Mouse (Mus musculus) thymus, postnatal 0 days (tissue): ENCODE measurements around the gene Usf1. TPM values are rescaled to one million over a fixed set of nuclear protein-coding genes. Genes with fewer than 3 reads are reported as not detected.

ENCODE experiments used
- DNase-seq: peaks from one replicate; pipeline ENCODE4 v3.0.0-alpha.2; 2015; ENCODE audit warnings: low spot score
- polyA plus RNA-seq: library from polyadenylated mRNA; unstranded; fragments of >200 nt; fragmentation: Nextera tagmentation; extraction: Ambion mirVana; gene quantifications from 2 replicates; pipeline ENCODE4 v1.2.1, GENCODE M21; 2015

Usf1 gene
- 80.7 and 90.6 TPM in 2 replicates for polyA plus RNA-seq

DNA sequence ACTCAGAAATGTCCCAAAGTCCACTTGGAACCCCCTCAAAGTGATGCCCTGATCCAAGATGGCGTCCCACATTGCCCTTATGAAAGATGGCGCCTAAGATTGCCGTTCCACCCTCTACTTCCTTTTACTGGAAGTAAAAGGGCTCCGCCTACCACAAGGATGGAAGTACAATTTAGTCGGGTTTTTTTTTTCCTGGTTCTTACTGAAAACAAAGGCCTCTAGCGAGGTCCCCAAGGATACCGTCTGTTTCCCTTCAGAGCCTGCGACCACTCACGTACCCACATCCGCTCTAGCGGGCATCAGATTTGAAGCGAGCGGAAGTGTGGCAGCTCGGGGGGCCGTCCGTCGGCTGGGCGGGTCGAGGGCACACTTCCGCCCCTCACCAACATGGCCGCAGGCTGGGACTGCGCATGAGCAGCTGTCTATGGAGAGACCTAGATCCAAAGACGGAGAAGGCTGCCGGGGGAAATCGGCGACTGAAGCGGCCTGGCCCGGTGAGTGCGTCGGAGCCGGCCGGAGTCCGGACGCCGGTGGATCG lies at the start of gene Usf1:
Usf1 (plus strand) TSS at position 367 of the 538 bp plus-strand sequence.
- DNase-seq, result peak; percentile 98

GRCm38 (mm10) chr1:171365934-171366333 lies 45.2 kb upstream of the Usf1 start:
- no peak for DNase-seq

DNA sequence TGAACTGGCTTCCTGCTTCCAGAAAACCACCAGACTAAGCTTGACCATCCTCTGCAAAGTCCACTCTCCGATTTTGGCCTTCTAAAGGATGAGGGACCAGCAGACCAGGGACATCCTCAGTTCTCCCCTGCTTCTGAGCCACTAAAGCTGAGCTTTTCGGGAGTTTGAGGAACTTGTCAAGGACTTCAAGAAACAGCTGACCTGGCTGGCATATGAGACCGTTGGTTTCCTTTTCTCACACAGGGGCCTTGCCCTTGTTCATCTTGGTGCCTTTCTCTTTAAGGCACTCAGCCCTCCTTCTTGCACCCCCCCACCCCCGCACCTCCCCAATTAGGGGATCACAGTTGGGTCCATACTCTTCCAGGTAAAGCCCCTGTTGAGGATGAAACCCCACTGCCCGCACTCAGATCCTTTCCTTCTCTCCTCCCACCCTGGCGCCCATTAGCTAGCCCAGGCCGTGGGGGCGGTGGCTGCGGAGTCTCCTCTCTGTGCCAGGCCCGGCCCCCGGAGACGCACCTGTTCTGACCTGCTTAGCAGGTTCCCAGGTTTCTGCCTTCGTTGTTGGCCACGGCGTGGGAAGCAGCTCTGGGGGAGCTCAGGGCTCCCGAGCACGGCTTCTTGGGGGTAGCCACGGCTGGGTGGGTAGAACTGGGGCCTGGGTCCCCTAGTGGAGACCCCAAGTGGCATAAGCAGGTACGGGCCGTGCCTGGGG lies 41.1 kb upstream of the Usf1 start, which contains the start of gene Nectin4:
Nectin4 (plus strand) TSS at position 255 of the 712 bp plus-strand sequence.
- DNase-seq, result no peak

GRCm38 (mm10) chr1:171372880-171373279 lies 38.2 kb upstream of the Usf1 start:
- no peak for DNase-seq

DNA sequence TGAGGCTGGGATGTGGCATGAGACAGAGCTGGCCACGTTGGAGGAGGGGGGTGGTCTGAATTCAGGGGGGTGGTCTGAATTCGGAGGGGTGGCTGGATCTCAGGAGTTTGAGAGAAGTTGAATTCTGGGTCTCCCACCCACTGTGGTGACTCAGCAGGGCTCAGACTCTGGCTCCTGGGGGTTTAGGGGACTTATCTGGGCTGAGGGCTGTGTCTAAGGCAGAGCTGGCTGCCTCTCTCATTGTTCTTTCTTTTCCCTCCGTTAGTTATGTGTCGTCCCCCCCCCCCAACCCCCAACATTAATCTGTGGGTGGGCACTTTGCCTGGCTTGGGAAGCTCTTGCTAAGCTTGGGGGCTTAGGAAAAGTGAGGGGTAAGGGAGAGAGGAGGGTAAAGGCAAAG lies 37.2 kb upstream of the Usf1 start:
- DNase-seq, result no peak

DNA sequence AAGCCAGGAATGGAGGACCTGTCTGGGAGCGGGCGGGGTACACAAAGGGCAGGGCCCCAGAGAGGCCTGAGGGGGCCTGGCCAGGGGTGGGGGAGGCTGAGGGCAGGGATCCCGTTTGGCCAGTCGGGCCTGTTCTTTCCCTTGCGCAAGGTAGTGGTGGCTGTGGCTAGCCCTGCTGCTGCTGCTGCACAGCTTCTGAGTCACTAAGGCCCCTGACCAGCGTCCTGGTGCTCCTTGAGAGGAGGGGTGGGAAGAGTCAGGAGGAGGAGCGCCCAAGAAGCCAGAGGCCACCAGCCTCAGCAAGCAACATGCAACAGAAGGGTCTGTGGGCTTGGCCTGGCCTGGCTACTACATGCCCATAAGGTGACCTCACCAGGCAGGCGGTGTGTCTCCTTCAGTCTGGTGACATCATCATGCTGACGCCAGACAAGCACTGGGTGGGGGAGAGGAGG lies 35.4 kb upstream of the Usf1 start:
- DNase-seq, result no peak

GRCm38 (mm10) chr1:171378298-171378697 lies 32.8 kb upstream of the Usf1 start:
- no peak for DNase-seq

GRCm38 (mm10) chr1:171379935-171380599 lies 31.0 kb upstream of the Usf1 start:
- peak; percentile 67 for DNase-seq

DNA sequence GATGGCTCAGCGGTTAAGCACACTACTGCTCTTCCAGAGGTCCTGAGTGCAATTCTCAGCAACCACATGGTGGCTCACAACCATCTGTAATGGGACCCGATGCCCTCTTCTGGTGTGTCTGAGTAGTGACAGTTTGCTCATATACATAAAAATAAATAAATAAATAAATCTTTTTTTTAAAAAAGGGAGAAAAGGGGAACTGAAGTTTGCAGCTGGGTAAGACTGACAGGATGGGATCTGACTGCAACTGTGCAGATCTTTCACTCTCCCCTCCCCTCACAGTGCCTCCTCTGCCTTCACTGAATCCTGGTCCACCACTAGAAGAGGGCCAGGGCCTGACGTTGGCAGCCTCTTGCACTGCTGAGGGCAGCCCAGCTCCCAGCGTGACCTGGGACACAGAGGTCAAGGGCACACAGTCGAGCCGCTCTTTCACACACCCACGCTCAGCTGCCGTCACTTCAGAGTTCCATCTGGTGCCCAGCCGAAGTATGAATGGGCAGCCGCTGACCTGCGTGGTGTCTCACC lies 29.0 kb upstream of the Usf1 start:
- DNase-seq, result no peak

DNA sequence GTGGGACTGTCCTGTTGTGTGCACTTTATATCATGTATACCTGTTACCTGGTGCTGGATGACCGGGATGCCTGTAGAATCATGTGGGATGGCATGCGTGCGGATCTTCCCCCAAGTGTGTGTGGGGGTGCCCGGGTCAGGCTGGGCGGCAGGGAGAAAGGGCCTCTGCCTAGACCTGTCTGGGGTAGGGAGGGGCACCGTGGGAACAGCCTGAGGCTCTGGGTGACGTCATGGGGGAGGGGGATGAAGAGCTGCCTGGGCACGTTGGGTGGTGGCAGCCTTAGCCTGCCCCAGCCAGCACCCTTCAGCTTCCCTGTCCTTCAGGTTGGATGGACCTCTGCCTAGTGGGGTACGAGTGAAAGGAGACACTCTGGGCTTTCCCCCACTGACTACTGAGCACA lies 26.8 kb upstream of the Usf1 start:
- DNase-seq, result no peak

GRCm38 (mm10) chr1:171385171-171385570 lies 25.9 kb upstream of the Usf1 start:
- no peak for DNase-seq

- peak; percentile 70 for DNase-seq
Observed at GRCm38 (mm10) chr1:171387099-171387498, 24.0 kb upstream of the Usf1 start.

DNA sequence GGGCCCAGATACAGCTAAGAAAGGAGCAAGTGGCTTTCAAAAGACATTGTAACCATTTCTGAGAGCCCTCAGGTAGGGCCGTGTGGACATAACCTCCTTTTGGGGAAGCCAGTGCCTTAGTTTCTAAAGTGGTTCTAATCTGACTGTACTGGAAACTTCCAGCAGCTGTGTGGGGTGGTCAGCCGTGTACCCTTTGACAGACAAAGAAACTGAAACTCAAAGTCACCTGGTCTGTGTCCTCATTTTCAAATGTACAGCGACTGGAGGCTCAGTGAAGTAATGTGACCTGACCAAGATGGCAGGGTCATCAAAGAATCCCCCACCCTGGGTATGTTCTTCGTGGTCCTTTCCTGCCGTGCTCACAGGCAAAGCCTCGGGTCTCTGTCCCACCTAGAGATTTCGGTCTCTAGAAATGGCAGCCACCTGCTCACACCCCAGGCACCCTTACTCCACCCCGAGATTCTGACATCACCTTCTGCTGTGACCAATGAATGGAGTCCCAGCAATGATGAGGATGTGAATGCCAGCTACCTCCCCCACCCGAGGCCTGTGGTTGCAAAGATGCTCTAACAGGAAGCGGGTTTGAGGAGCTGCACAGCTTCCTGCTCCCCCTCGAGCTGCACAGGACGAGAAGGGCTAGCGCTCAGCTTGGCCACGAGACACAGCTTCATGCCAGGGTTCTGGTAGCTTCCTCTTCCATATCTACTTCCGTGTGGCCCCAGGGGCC lies 22.6 kb upstream of the Usf1 start, which contains the start of gene Arhgap30:
Arhgap30 (plus strand) TSS at position 579 of the 727 bp plus-strand sequence.
- DNase-seq, result peak; percentile 98

- DNase-seq, result peak; percentile 85
Observed at GRCm38 (mm10) chr1:171390101-171390500, 21.0 kb upstream of the Usf1 start.

DNA sequence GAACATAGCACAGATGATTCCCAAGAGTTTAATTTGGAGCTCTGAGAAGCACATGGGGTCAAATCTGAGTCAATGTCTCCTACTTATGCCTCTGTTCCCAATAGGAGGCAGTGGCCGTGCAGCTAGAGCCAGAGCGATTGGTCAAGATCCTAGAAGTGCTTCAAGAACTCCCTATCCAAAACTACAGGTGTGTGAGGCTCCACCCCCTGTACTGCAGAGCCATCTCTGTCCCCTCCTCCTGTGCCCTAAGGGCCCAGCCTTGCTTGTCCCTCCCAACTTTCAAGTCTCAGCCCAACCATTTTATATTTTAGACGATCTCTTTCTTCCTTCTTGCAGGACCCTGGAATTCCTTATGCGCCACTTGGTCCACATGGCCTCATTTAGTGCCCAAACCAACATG lies 9.3 kb upstream of the Usf1 start:
- DNase-seq, result no peak

GRCm38 (mm10) chr1:171402991-171403390 lies 8.1 kb upstream of the Usf1 start:
- no peak for DNase-seq

DNA sequence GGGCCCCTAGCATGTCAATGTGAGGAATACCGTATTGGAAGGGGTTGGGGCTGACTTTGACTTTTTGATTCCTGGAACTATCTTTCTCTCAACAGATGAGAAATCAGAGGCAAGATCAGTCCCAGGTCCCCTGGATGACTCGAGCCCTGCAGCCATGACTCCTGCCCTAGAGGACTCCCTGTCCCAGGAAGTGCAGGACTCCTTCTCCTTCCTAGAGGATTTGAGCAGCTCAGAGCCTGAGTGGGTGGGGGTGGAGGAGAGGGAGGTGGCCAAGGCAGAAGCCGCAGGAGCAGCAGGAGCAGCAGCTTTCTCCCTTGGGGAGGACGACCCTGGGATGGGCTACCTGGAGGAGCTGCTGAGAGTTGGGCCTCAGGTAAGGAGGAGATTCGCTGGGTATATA lies 3.9 kb upstream of the Usf1 start:
- DNase-seq, result no peak

- DNase-seq, result no peak
Observed at GRCm38 (mm10) chr1:171410231-171410630, 882 bp upstream of the Usf1 start.

GRCm38 (mm10) chr1:171411492-171411941 lies 404 bp downstream of the Usf1 start:
- no peak for DNase-seq

- peak; percentile 70 for DNase-seq
Observed at GRCm38 (mm10) chr1:171412001-171412441, 908 bp downstream of the Usf1 start.

GRCm38 (mm10) chr1:171412446-171412845 lies 1.3 kb downstream of the Usf1 start:
- DNase-seq, result peak; percentile 45
